ENCODE assay signal across 12 mouse cellular contexts in genomic region chr7:83061197-83061893, GRCm38 (mm10).
DNase-seq lines count a peak whose midpoint lies in the region; ATAC-seq and TF ChIP-seq lines count a peak whose summit lies in the region.
"Had no signal": no experiment of that assay in that cellular context is flagged by ENCODE, and none has a peak within 500 bp of the region (broad histone marks: within the 10 kb centered on the region; RNA-seq: fewer than 3 reads in every experiment).

No protein-coding gene starts in this region.

- WGBS in embryonic facial prominence, embryonic 11.5 days, result 45% methylated on average over 7 of the region's 7 CpGs
- WGBS in limb, embryonic 12.5 days, result 32% methylated on average over 7 of the region's 7 CpGs
- 70% methylated on average over 7 of the region's 7 CpGs for WGBS in intestine, postnatal 0 days

- no peak overlapping the region for H3K4me2 ChIP-seq in embryonic facial prominence, embryonic 11.5 days (ENCODE audit: low read depth, low read length)
- no peak overlapping the region for H3K4me2 ChIP-seq in limb, embryonic 12.5 days
- no peak overlapping the region for H3K4me2 ChIP-seq in intestine, postnatal 0 days (replicated peaks; ENCODE audit: low read depth)

- H3K9ac ChIP-seq in embryonic facial prominence, embryonic 11.5 days (replicated peaks; ENCODE audit: low read length), result no peak overlapping the region
- H3K9ac ChIP-seq in limb, embryonic 12.5 days (replicated peaks), result no peak overlapping the region
- no peak overlapping the region for H3K9ac ChIP-seq in intestine, postnatal 0 days (ENCODE audit: low read depth, low read length)

- no peak overlapping the region for H3K4me3 ChIP-seq in embryonic facial prominence, embryonic 11.5 days (ENCODE audit: low read depth, low read length)
- no peak overlapping the region for H3K4me3 ChIP-seq in limb, embryonic 12.5 days (replicated peaks)
- no peak overlapping the region for H3K4me3 ChIP-seq in intestine, postnatal 0 days (ENCODE audit: low read depth, low read length)
- H3K4me3 ChIP-seq: erythroblast, embryonic 14.5 days had no signal

- TF ChIP-seq CTCF in intestine, postnatal 0 days (IDR thresholded peaks at IDR 0.05; ENCODE audit: low read depth), result no peak

- H3K9me3 ChIP-seq in embryonic facial prominence, embryonic 11.5 days (replicated peaks; ENCODE audit: control insufficient read depth, low read length), result no peaks in the 10 kb centered on the region
- no peaks in the 10 kb centered on the region for H3K9me3 ChIP-seq in limb, embryonic 12.5 days
- no peaks in the 10 kb centered on the region for H3K9me3 ChIP-seq in intestine, postnatal 0 days (ENCODE audit: control insufficient read depth)

- H3K4me1 ChIP-seq in embryonic facial prominence, embryonic 11.5 days (ENCODE audit: control insufficient read depth, insufficient read depth, low read length), result no peaks in the 10 kb centered on the region
- H3K4me1 ChIP-seq in limb, embryonic 12.5 days (replicated peaks), result peaks cover 23% of the 10 kb centered on the region
- no peaks in the 10 kb centered on the region for H3K4me1 ChIP-seq in intestine, postnatal 0 days (replicated peaks; ENCODE audit: control insufficient read depth, insufficient read depth, low read length)

- DNase-seq in layer of hippocampus, adult 9-11 months, result peak; percentile 17
- DNase-seq in layer of hippocampus, adult 11-12 months (ENCODE audit: low spot score), result no peak
- peak; percentile 3 for DNase-seq in adipocyte (ENCODE audit: low spot score)
- no peak for DNase-seq in embryonic facial prominence, embryonic 11.5 days (ENCODE audit: low spot score)
- no peak for DNase-seq in neural tube, embryonic 10.5 days (ENCODE audit: extremely low spot score, low spot score)
- DNase-seq in lung, adult 18-20 months, result no peak
- DNase-seq: adrenal gland, postnatal 36 days; cerebellum, adult 9-11 months; kidney, adult 2 months had no signal

- peak overlapping the region; percentile 52 for H3K27ac ChIP-seq in embryonic facial prominence, embryonic 11.5 days (replicated peaks; ENCODE audit: low read depth, low read length)
- peak overlapping the region; percentile 92 for H3K27ac ChIP-seq in limb, embryonic 12.5 days
- no peak overlapping the region for H3K27ac ChIP-seq in intestine, postnatal 0 days (ENCODE audit: low read depth, low read length)

- H3K36me3 ChIP-seq in embryonic facial prominence, embryonic 11.5 days (replicated peaks; ENCODE audit: control insufficient read depth, insufficient read depth, low read depth, low read length), result no peaks in the 10 kb centered on the region
- H3K36me3 ChIP-seq in limb, embryonic 12.5 days, result no peaks in the 10 kb centered on the region
- no peaks in the 10 kb centered on the region for H3K36me3 ChIP-seq in intestine, postnatal 0 days (ENCODE audit: control insufficient read depth, insufficient read depth)

- ATAC-seq in embryonic facial prominence, embryonic 11.5 days (replicated peaks; ENCODE audit: insufficient number of reproducible peaks, low FRiP score, low TSS enrichment, low read depth), result no peak
- no peak; the same call in 1 of the 2 replicates for ATAC-seq in limb, embryonic 12.5 days (ENCODE audit: insufficient number of reproducible peaks, insufficient read depth, low FRiP score, low TSS enrichment, low read depth)
- ATAC-seq in intestine, postnatal 0 days, result no peak

- no peaks in the 10 kb centered on the region for H3K27me3 ChIP-seq in embryonic facial prominence, embryonic 11.5 days (ENCODE audit: control insufficient read depth, insufficient read depth, low read length)
- no peaks in the 10 kb centered on the region for H3K27me3 ChIP-seq in limb, embryonic 12.5 days
- no peaks in the 10 kb centered on the region for H3K27me3 ChIP-seq in intestine, postnatal 0 days (replicated peaks; ENCODE audit: control insufficient read depth, insufficient read depth, low read length)

Comparison
In these comparisons a context has a peak if more than half of its experiments do, and no peak if none do; other contexts are left out.
1. DNase-seq: peak in layer of hippocampus, adult 9-11 months (single experiment) and adipocyte (single experiment); none in layer of hippocampus, adult 11-12 months (single experiment), embryonic facial prominence, embryonic 11.5 days (single experiment), neural tube, embryonic 10.5 days (single experiment) and lung, adult 18-20 months (0 of 2).